Mouse (Mus musculus) gastrocnemius, adult 8-10 months (tissue): ENCODE data around the gene Zc3h7a. TPM values are rescaled to one million over a fixed set of nuclear protein-coding genes. Genes with fewer than 3 reads are reported as not detected.

ENCODE experiments used
- DNase-seq, 2 experiments: peaks; one replicate each; pipeline ENCODE4 v3.0.0; 2022; ENCODE audit warnings: low spot score in 2 of 2
- total RNA-seq, 4 experiments: library from RNA; stranded (reverse); gene quantifications; 2 replicates each; pipeline ENCODE4 v1.2.4; 2022

Gene Zc3h7a
- total RNA-seq, 4 experiments from 2014 or later = 9.7 to 15.8 (median 13.5) TPM

GRCm38 (mm10) chr16:11143706-11144483, 32.3 kb downstream of the Zc3h7a start:
- DNase-seq = peak; percentile 99 to 100

DNA sequence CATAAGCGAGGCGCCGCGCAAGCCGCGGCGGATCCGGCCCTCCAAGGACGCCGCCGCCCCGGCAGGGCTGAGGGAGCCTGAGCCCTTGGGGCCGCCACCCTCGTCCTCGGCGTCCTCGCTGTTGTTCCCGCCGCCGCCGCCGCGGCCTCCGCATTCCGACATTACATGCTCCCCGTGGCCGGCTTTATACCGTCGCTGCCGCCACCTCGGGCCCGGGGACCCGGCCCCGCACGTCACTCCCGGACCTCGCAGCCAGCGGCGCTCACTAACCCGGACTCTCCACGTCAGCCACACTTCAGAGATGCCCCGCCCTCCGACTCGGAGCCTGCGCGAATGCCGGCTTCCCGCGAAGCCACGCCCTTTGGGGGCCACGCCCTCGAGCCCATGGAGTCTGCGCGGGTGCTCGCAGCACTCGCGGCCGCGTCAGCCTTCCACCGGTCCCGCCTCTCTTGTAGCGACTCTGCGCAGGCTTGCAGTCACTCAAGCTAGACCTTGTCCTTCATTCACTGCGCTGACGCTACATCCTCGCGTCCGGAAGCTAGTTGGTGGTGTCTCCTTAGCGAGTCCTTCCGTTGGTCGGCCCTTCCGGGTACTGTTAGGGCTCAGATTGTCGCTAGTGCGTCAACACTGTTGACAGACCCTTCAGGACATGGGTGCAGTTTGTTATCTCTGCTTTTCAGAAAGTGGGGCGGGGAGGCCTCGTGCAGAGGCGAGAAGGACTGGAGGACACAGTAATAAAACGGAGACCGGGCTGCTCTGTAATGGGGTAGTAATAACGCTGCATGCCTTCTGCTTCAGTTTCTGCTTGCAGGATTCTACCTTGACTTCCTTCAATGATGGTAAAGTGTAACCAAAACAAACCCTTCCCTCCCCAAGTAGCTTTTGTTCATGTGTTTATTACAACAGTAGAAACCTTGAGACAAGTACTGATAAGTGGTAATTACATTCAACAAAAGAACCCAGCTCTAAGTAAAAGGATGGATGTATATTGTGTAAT, 41.5 kb downstream of the Zc3h7a start, which contains the start of gene Txndc11:
Gene Txndc11 (minus strand): TSS at position 303 of the 997 bp plus-strand sequence.
- peak; percentile 99 for DNase-seq

- DNase-seq = no peak
Measured at GRCm38 (mm10) chr16:11133476-11134347, 42.5 kb downstream of the Zc3h7a start.

DNA sequence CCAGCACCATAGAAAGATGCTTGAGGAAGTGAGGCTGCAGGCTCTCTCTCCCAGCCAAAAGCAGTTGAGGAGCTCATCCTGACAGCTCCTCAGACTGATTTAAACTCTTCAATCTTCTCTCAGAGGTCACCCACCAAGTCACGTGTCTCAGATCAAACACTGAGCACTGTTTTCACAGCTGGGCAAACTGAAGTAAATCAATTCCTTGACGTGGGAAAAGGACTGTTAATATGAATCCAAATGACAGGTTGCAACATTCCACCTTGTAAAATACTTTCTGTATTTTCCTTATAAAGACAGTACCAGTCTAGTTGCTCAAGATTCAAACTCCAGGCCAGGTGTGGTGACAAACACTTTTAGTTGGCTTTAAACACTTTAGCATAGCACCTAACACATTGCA, 43.4 kb downstream of the Zc3h7a start:
- no peak for DNase-seq

DNA sequence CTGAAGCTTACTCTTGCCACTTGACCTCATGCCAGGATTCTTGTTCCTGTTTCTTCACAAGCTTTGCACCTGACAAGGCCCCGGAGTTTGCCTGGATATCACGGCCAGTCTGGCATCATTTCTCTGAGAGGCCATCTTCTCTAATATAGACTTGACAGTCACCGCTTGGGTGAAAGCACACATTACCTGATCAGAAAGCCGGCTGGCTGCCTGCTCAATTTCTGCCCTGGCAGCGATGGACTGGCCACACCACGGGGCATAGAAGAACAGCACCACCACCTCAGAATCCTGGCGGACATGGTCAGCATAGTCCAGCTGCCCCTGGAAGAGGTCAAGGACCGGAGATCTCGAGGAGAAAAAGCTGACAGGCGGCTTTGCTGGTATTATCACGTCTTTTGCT, 47.9 kb downstream of the Zc3h7a start:
- DNase-seq = no peak

DNA sequence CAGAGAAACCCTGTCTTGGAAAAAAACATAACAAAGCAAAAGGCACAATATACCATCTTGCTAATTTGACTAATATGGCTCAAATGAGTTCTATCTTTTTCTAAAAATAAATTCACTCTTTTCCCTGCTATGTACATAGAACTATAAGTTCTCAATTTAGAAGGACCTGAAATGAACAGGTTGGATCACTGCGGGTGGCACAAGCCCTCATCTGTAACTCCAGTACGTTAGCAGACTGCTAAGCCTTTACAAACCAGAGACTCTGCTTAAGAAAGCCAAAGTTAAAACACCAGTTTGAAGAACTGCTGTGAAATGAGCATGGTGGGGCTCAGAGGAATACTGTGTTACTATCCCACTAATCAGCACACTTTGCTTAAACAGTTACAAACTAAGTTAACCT, 50.8 kb downstream of the Zc3h7a start:
- no peak for DNase-seq

- no peak for DNase-seq
Measured at GRCm38 (mm10) chr16:11124110-11124509, 52.1 kb downstream of the Zc3h7a start.

- no peak for DNase-seq
Measured at GRCm38 (mm10) chr16:11122625-11123024, 53.6 kb downstream of the Zc3h7a start.

DNA sequence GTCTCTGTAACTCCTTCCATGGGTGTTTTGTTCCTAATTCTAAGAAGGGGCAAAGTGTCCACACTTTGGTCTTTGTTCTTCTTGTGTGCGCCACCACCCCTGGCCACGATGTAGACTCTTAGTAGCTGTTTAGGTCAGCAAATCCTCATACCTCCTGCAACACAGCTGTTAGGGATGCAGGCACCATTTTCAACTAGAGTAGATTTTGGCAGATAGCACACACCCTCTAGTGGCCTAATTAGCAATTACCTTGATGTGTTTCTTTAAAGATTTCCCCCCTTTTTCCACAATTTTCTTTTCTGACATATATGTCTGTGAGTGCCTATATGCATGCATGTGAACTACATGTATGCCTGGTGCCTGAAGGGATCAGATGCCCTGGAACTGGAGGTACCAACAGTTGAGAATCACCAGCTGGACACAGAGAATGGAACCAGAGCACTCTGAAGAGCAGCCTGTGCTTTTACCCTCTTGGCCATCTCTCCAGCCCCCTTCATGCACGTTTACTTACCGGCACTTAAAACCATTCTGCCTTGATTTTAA, 66.9 kb downstream of the Zc3h7a start:
- no peak for DNase-seq

- no peak for DNase-seq
Measured at GRCm38 (mm10) chr16:11104905-11105304, 71.3 kb downstream of the Zc3h7a start.

DNA sequence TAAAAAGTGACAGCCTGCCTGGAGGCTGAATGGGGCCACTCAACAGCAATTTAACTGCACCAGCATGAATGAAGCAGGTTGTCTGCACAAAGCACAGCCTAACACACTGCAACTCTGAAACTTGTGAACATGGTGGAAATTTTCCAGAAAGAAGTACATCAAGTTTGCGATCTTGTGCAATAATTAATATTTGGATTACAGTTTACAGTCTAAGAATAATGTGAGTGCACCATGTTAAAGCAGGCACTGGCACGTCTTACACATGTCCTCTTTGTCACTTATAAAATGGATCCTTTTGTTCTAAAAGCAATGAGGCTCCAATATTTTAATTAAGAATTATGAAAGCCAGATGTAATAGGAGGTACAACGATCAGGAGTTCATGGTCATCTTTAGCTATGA, 78.9 kb downstream of the Zc3h7a start:
- DNase-seq = no peak

DNA sequence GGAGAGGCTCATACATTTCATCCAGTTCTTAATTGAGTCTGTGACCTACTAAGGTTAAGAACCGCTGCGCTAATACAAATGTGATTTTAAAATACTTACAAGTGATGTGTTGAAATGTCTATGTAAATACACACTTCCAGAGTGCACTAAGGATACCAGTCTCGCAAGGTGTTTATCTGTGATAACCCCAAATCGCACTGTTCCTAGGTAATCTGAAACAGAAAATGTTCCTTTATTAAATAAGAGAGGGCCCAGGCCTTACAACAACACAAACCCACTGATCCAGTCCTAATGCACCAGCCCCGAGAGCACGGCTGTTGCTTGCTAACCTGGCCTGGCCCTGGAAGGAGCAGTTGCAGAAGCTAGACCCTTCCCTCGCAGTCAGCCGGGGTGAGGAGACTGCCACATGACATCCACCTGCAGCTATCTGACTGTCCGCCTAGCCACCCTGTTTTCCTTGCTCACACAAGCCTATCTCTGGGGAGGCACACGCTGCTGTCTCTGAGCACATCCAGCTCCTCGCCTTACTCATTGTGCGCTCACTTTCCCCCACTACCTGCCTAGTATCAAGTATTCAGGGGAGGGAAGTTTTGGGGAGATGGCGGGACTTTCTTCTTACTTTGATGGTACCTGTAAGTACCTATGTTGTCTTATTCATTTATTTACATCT, 82.3 kb downstream of the Zc3h7a start:
- DNase-seq = no peak

DNA sequence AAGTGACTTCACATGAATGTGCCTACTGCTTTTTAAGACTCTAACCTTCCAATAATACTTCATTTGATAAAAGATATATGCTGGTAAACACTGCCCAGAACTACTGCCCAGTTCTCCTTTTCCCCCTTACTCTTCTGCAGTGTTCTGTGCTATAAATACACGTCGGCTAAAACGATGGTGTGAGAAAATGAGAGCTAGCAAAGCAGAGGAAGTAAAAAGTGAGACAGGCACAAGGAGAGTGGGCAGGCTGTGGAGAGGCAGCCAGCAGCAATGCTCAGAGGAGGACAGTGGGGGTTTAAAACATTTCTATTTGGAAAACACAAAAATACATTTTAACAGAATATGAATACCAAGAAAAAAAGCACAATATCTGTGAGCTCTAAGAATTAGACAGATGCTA, 83.7 kb downstream of the Zc3h7a start:
- DNase-seq = no peak

GRCm38 (mm10) chr16:11092061-11092460, 84.1 kb downstream of the Zc3h7a start:
- no peak for DNase-seq

DNA sequence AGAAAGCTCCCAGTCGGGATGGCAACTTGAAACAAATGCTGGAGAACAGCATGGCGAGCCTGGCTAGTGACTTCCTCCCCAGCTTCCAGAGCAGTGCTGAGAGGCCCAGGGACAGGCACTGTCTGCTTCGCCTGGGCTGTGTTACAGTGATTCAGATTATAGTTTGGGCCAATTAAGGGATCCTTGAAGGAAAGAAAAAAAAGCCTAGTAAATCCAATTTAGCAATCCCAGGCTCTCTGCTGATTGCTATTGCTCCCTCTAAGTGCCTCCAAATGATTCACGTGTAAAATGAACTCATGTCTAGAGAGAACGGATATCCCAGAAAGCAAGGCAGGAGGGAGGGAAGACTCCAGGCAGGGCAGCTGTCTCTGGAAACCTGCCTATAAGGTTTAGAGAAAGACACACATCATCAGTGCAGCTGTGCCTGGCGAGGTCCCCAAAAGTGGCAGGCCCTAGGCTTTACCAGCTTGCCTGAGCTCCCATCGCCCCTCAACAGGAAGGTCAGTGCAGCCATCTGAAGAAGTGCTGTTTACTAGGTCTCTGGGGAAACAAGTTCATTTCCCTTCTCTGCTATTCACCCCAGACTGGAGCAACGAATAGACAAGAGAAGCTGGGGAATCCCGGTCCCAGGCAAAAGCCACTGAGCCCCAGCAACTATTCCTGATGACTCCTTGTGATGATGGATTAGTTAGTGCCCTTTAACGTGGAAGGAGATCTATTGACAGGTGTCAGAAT, 85.2 kb downstream of the Zc3h7a start:
- DNase-seq = no peak

DNA sequence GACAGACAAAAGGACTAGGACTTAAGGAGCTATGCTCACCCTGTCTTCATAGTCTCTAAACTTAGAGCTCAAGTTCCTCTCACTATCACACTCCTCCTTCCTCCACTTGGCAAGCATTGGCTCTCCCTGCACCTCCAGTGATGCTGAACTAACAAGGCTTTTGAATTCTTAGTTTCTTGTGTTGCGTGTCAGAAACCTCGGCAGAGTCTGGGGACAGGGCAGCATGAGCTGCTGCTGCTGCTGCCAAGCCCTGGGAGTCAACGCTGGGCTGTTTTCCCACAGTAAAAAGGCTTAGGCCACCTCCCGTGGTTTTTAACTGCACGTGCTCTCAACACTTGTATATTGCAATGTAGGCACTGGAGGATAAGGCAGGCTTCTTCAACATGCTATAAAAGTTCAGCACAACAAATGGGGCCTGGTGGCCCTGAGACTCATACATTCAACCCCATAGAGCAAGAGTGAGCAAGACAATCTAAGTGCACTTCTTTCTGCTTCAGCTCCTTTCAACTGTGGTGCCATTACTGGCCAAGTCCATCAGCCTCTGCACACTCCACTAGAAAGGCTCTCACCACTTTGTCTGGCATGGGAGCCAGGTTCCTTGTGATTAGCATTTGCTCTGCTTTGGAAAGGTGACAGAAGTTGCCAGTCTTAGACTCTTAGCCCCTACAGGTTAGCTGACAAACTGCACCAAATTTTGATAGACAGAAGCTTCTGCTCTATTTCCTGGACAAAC, 89.2 kb downstream of the Zc3h7a start:
- no peak for DNase-seq
